Mouse (Mus musculus): Measurements from ENCODE around the gene C1qtnf1.

Gene C1qtnf1

GRCm38 (mm10) chr11:118476396-118477373 lies 48.7 kb downstream of the C1qtnf1 start, which contains the start of gene Engase:
Gene Engase, plus strand, starts transcription at chr11:118476829.
- peak; percentile 98 for DNase-seq

- DNase-seq: peak; percentile 66
Measured at GRCm38 (mm10) chr11:118479776-118480175, 51.8 kb downstream of the C1qtnf1 start.

DNA sequence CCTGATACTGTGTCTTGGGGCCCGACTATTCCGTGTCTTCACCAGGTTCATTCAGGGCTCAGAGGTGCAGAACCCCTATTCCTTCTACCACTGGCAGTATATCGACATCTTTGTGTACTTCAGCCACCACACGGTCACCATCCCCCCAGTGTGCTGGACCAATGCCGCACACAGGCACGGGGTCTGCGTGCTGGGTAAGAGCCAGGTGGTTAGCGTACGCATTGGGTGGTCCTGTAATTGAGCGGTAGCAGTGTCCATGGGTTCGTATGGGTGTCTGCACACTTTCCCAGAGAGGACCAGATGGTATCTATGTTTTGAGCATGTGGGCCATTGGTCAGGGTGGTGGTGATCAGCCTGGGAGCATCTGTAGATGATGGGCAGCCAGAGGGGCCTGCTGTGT lies 53.2 kb downstream of the C1qtnf1 start:
- no peak for DNase-seq

- no peak for DNase-seq
Measured at GRCm38 (mm10) chr11:118481751-118482150, 53.7 kb downstream of the C1qtnf1 start.

DNA sequence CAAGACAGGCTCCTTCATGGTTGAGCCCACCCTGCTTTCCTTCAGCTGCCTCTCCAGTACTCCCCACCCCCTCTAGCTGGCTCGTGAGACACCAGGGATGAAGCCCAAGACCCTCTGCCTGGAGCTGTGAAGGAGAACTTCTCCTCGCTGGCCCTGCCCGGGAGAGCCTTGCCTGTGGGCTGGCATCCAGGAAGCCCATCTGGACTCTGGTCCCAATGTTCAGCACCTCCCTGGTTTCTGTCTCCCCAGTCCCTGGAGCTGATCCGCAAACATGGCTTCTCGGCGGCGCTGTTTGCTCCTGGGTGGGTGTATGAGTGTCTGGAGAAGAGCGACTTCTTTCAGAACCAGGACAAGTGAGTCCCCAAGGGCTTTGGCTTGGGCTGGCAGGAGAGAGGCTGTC lies 56.2 kb downstream of the C1qtnf1 start:
- DNase-seq: no peak

DNA sequence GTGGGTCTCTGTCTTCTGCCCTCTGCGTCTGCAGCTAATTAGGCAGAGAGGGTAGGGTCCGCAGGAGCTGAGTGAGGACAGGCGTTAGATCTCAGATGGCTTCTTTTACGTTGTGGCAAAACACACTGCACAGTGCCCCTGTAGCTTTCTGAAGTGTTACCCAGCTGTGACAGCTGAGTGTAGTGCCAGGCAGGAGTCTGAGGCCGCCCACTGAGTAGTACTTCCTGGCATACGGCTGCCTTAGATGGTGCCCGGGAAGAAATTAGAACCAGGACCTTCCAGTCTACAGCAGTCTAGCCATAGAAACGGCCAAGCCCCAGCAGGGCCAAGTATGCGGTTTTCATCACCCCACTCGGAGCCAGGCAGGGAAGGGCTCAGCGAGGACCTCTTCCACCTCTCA lies 57.3 kb downstream of the C1qtnf1 start:
- DNase-seq: no peak

GRCm38 (mm10) chr11:118485780-118486179 lies 57.8 kb downstream of the C1qtnf1 start:
- DNase-seq: no peak

- DNase-seq: no peak
Measured at GRCm38 (mm10) chr11:118486281-118486680, 58.3 kb downstream of the C1qtnf1 start.

- DNase-seq: no peak
Measured at GRCm38 (mm10) chr11:118486881-118487772, 59.1 kb downstream of the C1qtnf1 start.

DNA sequence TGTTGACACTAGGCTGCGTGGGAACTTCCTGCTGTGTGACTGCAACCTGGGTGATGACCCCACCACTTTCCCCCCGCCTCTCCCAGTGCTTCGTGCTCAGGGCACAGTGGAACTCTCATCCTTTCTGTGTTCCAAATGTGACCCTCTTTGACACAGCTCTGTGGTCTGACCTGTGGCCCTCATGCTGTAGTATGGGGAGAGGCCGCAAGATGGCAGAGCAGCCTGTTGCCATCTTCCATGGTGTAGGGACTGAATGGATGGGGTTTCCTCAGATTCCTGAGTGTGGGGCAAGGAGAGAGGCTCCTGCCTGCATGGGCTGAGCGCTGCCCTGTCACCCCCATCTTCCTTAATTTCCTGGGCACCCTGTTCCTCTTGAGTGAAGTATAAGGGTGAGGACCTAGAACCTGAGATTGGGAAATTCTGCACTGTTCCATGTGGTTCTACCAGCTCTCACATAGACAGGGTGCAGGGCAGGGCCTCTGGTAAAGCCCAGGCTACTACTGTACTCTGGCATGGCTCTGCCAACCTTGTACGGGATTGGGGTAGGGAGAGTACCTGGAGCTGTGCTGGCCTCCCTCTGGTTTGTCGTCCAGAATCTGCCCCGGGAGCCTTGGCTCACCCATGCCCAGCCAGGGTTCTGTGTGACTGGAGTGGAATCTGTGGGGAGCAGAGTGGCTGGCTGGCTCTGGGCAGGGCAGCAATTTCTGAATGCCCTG lies 60.3 kb downstream of the C1qtnf1 start:
- no peak for DNase-seq

- DNase-seq: no peak
Measured at GRCm38 (mm10) chr11:118488907-118489270, 60.9 kb downstream of the C1qtnf1 start.

DNA sequence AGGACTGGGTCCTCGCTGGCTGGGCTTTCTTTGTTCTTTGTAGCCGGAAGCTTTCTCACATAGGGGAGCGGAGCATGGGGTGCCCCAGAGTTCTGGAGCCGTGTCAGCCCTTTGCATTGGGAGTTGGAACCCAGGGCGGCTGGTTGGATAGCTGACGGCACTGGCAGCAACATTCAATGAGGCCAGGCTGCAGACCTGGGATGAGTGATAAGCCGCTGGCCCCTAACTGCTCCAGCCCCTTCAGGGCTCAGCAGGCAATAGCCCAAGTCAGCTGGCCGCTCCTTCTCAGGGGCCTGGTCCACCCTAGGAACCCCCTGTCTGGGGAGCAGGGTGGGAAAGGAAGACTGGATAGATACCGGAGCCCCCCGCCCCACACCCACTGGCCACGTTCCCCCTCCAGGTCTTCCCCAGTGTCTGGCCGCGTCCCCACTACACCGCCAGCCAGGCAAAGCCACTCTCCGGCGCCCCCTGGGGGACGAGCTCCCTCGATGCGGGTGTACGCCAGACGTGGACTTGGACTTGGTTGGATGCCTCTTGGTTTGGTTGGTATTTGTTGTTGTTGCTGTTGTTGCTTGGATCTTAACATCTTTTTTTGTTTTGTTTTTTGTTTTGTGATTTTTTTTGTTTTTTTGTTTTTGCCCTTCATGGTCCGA lies 62.7 kb downstream of the C1qtnf1 start:
- peak; percentile 70 for DNase-seq

DNA sequence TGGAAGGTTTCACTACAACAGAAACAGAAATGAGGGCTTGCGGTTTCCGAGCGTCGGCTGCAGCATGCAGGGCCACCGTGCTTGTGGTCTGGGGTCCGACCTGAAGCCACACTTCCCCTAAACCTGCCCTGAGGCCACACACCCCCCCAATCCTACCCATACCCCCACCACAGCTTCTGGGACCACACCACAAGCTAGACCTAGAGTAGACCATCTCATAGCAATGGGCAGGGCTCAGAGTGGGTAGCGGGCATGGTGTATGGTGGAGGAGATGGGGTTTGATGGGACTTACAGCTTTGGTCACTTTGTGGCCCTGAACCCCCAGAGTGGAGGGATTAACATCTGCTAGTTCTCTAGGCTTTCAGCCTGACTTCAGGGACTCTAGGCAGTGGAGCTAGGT lies 63.2 kb downstream of the C1qtnf1 start:
- no peak for DNase-seq

DNA sequence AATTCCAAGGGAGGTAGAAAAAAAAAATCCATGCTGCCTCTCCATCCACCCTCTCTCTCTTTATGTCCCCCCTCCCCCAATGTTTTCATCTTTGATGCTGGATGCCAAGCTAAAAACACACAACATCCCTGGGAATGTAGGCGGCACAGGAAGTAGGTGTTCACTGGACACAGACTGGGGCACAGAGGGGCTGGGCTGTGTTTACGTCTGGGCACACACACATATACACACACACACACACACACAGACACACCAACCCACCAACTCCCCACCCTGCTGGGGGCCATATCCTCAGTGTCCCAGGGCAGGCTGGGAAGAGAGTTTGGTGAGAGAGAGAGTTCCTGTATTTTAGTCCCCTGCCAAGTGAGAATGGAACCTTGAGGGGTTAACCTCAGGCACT lies 65.5 kb downstream of the C1qtnf1 start:
- DNase-seq: no peak

GRCm38 (mm10) chr11:118494001-118494737 lies 66.2 kb downstream of the C1qtnf1 start:
- DNase-seq: no peak

GRCm38 (mm10) chr11:118495065-118495464 lies 67.1 kb downstream of the C1qtnf1 start:
- no peak for DNase-seq

DNA sequence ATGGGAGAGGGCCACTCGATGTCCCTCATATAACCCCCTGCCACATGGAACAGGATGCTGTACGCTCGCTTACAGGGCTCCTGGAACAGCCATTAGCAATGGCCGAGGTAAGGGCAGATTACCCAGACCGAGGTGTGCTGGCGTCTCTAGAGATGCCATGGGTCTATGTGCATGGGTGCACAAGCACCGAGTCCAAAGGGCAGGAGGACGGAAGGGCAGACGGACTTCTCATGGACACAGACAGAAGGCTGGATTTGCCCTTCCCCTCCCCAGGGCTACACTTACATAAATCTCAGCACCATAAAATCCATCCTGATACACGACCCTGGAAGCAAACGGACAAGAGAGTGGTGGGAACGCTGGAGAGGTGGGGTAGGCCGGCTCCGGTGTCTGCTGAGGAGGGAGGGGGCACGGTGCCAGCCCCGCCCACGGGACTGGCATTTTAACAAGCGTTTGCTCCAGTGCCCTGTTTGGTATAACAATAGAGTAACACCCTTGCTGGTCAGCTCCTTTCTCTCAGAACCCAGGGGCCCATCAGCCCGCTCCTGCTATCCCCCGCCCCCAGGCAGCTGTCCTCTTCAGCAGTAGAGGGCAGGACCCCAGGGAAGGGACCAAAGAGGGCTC lies 68.2 kb downstream of the C1qtnf1 start:
- peak; percentile 88 for DNase-seq
